Mouse (Mus musculus): ENCODE results near the gene Prkar2b. TPM values are rescaled to one million over a fixed set of nuclear protein-coding genes. Genes with fewer than 3 reads are reported as not detected.
A peak's percentile ranks its signal among the peaks of the same experiment; 100 is the strongest.

Prkar2b gene
- polyA plus RNA-seq, 1 experiment from 2014 or later: 41.0 TPM

GRCm38 (mm10) chr12:31947476-31947875 is 113.6 kb downstream of the Prkar2b start:
- DNase-seq (ENCODE audit: low spot score): no peak

GRCm38 (mm10) chr12:31944405-31944804 is 116.7 kb downstream of the Prkar2b start:
- Histone ChIP-seq H3K27ac (replicated peaks; ENCODE audit: low read depth, low read length) (no peak overlapping the region), H3K27me3 (replicated peaks; ENCODE audit: control insufficient read depth, insufficient read depth, low read length) (no peaks in the 10 kb centered on the region), H3K4me3 (ENCODE audit: low read depth, low read length) (no peak overlapping the region), H3K9me3 (ENCODE audit: control insufficient read depth, low read length) (no peaks in the 10 kb centered on the region), H3K36me3 (ENCODE audit: control insufficient read depth, insufficient read depth, low read length) (peaks cover 41% of the 10 kb centered on the region), H3K9ac (ENCODE audit: low read depth, low read length) (no peak overlapping the region), H3K4me2 (ENCODE audit: low read depth, low read length) (no peak overlapping the region), H3K4me1 (ENCODE audit: control insufficient read depth, insufficient read depth, low read length) (0 out of 2 replicates have a peak, but pooled peaks cover 5% of the 10 kb centered on the region)
- DNase-seq (ENCODE audit: low spot score) (no peak), ATAC-seq (ENCODE audit: low read depth) (no peak)
- 88% methylated on average over 2 of the region's 2 CpGs for WGBS

More at GRCm38 (mm10) chr12:31947476-31947875, 113.6 kb downstream of the Prkar2b start:
- peaks cover 15% of the 10 kb centered on the region for H3K36me3 ChIP-seq (ENCODE audit: control insufficient read depth, insufficient read depth, low read length)
- H3K27me3 ChIP-seq (replicated peaks; ENCODE audit: control insufficient read depth, insufficient read depth, low read length): no peaks in the 10 kb centered on the region
- H3K4me2 ChIP-seq (ENCODE audit: low read depth, low read length): no peak overlapping the region
- no peak overlapping the region for H3K4me3 ChIP-seq (ENCODE audit: low read depth, low read length)
- no peak overlapping the region for H3K27ac ChIP-seq (replicated peaks; ENCODE audit: low read depth, low read length)
- H3K9me3 ChIP-seq (ENCODE audit: control insufficient read depth, low read length): no peaks in the 10 kb centered on the region
- H3K4me1 ChIP-seq (ENCODE audit: control insufficient read depth, insufficient read depth, low read length): 0 out of 2 replicates have a peak, but pooled peaks cover 5% of the 10 kb centered on the region
- no peak overlapping the region for H3K9ac ChIP-seq (ENCODE audit: low read depth, low read length)
- WGBS: 94% methylated on average over 5 of the region's 5 CpGs
- ATAC-seq (ENCODE audit: low read depth): no peak

GRCm38 (mm10) chr12:31943020-31943654 is 118.0 kb downstream of the Prkar2b start:
- 89% methylated on average over 4 of the region's 4 CpGs for WGBS

GRCm38 (mm10) chr12:31939026-31939425 is 122.1 kb downstream of the Prkar2b start:
- Histone ChIP-seq H3K36me3 (ENCODE audit: control insufficient read depth, insufficient read depth, low read length) (peaks cover 90% of the 10 kb centered on the region), H3K9me3 (ENCODE audit: control insufficient read depth, low read length) (no peaks in the 10 kb centered on the region), H3K27ac (replicated peaks; ENCODE audit: low read depth, low read length) (no peak overlapping the region), H3K27me3 (replicated peaks; ENCODE audit: control insufficient read depth, insufficient read depth, low read length) (no peaks in the 10 kb centered on the region), H3K4me1 (ENCODE audit: control insufficient read depth, insufficient read depth, low read length) (no peaks in the 10 kb centered on the region), H3K4me2 (ENCODE audit: low read depth, low read length) (no peak overlapping the region), H3K4me3 (ENCODE audit: low read depth, low read length) (no peak overlapping the region), H3K9ac (ENCODE audit: low read depth, low read length) (no peak overlapping the region)
- no peak for DNase-seq (ENCODE audit: low spot score)
- no peak for ATAC-seq (ENCODE audit: low read depth)

More at GRCm38 (mm10) chr12:31943020-31943654, 118.0 kb downstream of the Prkar2b start:
- Histone ChIP-seq H3K36me3 (ENCODE audit: control insufficient read depth, insufficient read depth, low read length) (peaks cover 54% of the 10 kb centered on the region), H3K4me1 (ENCODE audit: control insufficient read depth, insufficient read depth, low read length) (no peaks in the 10 kb centered on the region), H3K27me3 (replicated peaks; ENCODE audit: control insufficient read depth, insufficient read depth, low read length) (no peaks in the 10 kb centered on the region), H3K9me3 (ENCODE audit: control insufficient read depth, low read length) (no peaks in the 10 kb centered on the region), H3K9ac (ENCODE audit: low read depth, low read length) (no peak overlapping the region), H3K4me2 (ENCODE audit: low read depth, low read length) (no peak overlapping the region), H3K4me3 (ENCODE audit: low read depth, low read length) (no peak overlapping the region), H3K27ac (replicated peaks; ENCODE audit: low read depth, low read length) (no peak overlapping the region)
- ATAC-seq (ENCODE audit: low read depth): no peak
- DNase-seq (ENCODE audit: low spot score): no peak

GRCm38 (mm10) chr12:31938391-31938997 is 122.6 kb downstream of the Prkar2b start:
- no peak overlapping the region for H3K4me3 ChIP-seq (ENCODE audit: low read depth, low read length)
- no peak overlapping the region for H3K4me2 ChIP-seq (ENCODE audit: low read depth, low read length)
- no peaks in the 10 kb centered on the region for H3K9me3 ChIP-seq (ENCODE audit: control insufficient read depth, low read length)
- no peak overlapping the region for H3K27ac ChIP-seq (replicated peaks; ENCODE audit: low read depth, low read length)
- no peaks in the 10 kb centered on the region for H3K4me1 ChIP-seq (ENCODE audit: control insufficient read depth, insufficient read depth, low read length)
- WGBS: 88% methylated on average over 4 of the region's 4 CpGs
- no peak for DNase-seq (ENCODE audit: low spot score)
- peaks cover 90% of the 10 kb centered on the region for H3K36me3 ChIP-seq (ENCODE audit: control insufficient read depth, insufficient read depth, low read length)
- no peak overlapping the region for H3K9ac ChIP-seq (ENCODE audit: low read depth, low read length)
- ATAC-seq (ENCODE audit: low read depth): no peak
- no peaks in the 10 kb centered on the region for H3K27me3 ChIP-seq (replicated peaks; ENCODE audit: control insufficient read depth, insufficient read depth, low read length)

- H3K36me3 ChIP-seq (ENCODE audit: control insufficient read depth, insufficient read depth, low read length): peaks cover 90% of the 10 kb centered on the region
Observed at GRCm38 (mm10) chr12:31937613-31938012, 123.5 kb downstream of the Prkar2b start.

GRCm38 (mm10) chr12:31936657-31937300 is 124.3 kb downstream of the Prkar2b start:
- peaks cover 90% of the 10 kb centered on the region for H3K36me3 ChIP-seq (ENCODE audit: control insufficient read depth, insufficient read depth, low read length)
- no peak overlapping the region for H3K4me3 ChIP-seq (ENCODE audit: low read depth, low read length)
- ATAC-seq (ENCODE audit: low read depth) (no peak), DNase-seq (ENCODE audit: low spot score) (peak; percentile 71)
- H3K27me3 ChIP-seq (replicated peaks; ENCODE audit: control insufficient read depth, insufficient read depth, low read length): no peaks in the 10 kb centered on the region
- H3K9ac ChIP-seq (ENCODE audit: low read depth, low read length): no peak overlapping the region
- H3K4me1 ChIP-seq (ENCODE audit: control insufficient read depth, insufficient read depth, low read length): no peaks in the 10 kb centered on the region
- H3K4me2 ChIP-seq (ENCODE audit: low read depth, low read length): no peak overlapping the region
- no peaks in the 10 kb centered on the region for H3K9me3 ChIP-seq (ENCODE audit: control insufficient read depth, low read length)
- WGBS: 26% methylated on average over 6 of the region's 6 CpGs
- H3K27ac ChIP-seq (replicated peaks; ENCODE audit: low read depth, low read length): no peak overlapping the region

More at GRCm38 (mm10) chr12:31937613-31938012, 123.5 kb downstream of the Prkar2b start:
- Histone ChIP-seq H3K4me2 (ENCODE audit: low read depth, low read length) (no peak overlapping the region), H3K4me3 (ENCODE audit: low read depth, low read length) (no peak overlapping the region), H3K9me3 (ENCODE audit: control insufficient read depth, low read length) (no peaks in the 10 kb centered on the region), H3K27me3 (replicated peaks; ENCODE audit: control insufficient read depth, insufficient read depth, low read length) (no peaks in the 10 kb centered on the region), H3K4me1 (ENCODE audit: control insufficient read depth, insufficient read depth, low read length) (no peaks in the 10 kb centered on the region), H3K27ac (replicated peaks; ENCODE audit: low read depth, low read length) (no peak overlapping the region), H3K9ac (ENCODE audit: low read depth, low read length) (no peak overlapping the region)
- ATAC-seq (ENCODE audit: low read depth): no peak
- WGBS: 91% methylated on average over 3 of the region's 3 CpGs
- no peak for DNase-seq (ENCODE audit: low spot score)

GRCm38 (mm10) chr12:31931818-31932217 is 129.3 kb downstream of the Prkar2b start:
- no peak overlapping the region for H3K4me3 ChIP-seq (ENCODE audit: low read depth, low read length)
- H3K27ac ChIP-seq (replicated peaks; ENCODE audit: low read depth, low read length): no peak overlapping the region
- no peak overlapping the region for H3K9ac ChIP-seq (ENCODE audit: low read depth, low read length)
- H3K4me2 ChIP-seq (ENCODE audit: low read depth, low read length): no peak overlapping the region
- no peaks in the 10 kb centered on the region for H3K4me1 ChIP-seq (ENCODE audit: control insufficient read depth, insufficient read depth, low read length)
- H3K27me3 ChIP-seq (replicated peaks; ENCODE audit: control insufficient read depth, insufficient read depth, low read length): no peaks in the 10 kb centered on the region
- WGBS: 96% methylated on average over 3 of the region's 3 CpGs
- DNase-seq (ENCODE audit: low spot score) (no peak), ATAC-seq (ENCODE audit: low read depth) (no peak)
- H3K9me3 ChIP-seq (ENCODE audit: control insufficient read depth, low read length): no peaks in the 10 kb centered on the region
- H3K36me3 ChIP-seq (ENCODE audit: control insufficient read depth, insufficient read depth, low read length): peaks cover 85% of the 10 kb centered on the region
